Mouse (Mus musculus) forebrain, embryonic 11.5 days (tissue): ENCODE measurements around the gene Cdc25b. TPM values are rescaled to one million over a fixed set of nuclear protein-coding genes. Genes with fewer than 3 reads are reported as not detected.
A peak's percentile ranks its signal among the peaks of the same experiment; 100 is the strongest.

Source experiments
- ATAC-seq: fragments of 200-750 bp; cut with Nextera tagmentation; replicated peaks from 2 replicates; pipeline ENCODE4 v1.8.0; 2017; ENCODE audit warnings: moderate TSS enrichment; ENCODE audit not compliant: low FRiP score
- DNase-seq: peaks from one replicate; pipeline ENCODE4 v3.0.0-alpha.2; 2017; ENCODE audit warnings: low spot score
- H3K27ac ChIP-seq: fragments of 300-500 bp; sonication (generic); 2 replicates; pipeline ENCODE4 v1.5.1; 2014; ENCODE audit warnings: low read depth, low read length
- H3K27me3 ChIP-seq: fragments of 300-500 bp; sonication (generic); 2 replicates; pipeline ENCODE4 v1.6.1; 2014; ENCODE audit warnings: mild to moderate bottlenecking, low read length, mixed read lengths; ENCODE audit not compliant: control insufficient read depth, insufficient read depth
- H3K36me3 ChIP-seq: fragments of 300-500 bp; sonication (generic); 2 replicates; pipeline ENCODE4 v1.6.1; 2014; ENCODE audit warnings: mild to moderate bottlenecking, low read length, moderate library complexity, mixed read lengths; ENCODE audit not compliant: control insufficient read depth, insufficient read depth
- H3K4me1 ChIP-seq: fragments of 300-500 bp; sonication (generic); replicated peaks from 2 replicates; pipeline ENCODE4 v1.6.1; 2014; ENCODE audit warnings: low read length, mixed read lengths; ENCODE audit not compliant: control insufficient read depth, insufficient read depth
- H3K4me2 ChIP-seq: fragments of 300-500 bp; sonication (generic); 2 replicates; pipeline ENCODE4 v1.6.1; 2014; ENCODE audit warnings: low read depth, mild to moderate bottlenecking, low read length, moderate library complexity, mixed read lengths; ENCODE audit not compliant: severe bottlenecking
- H3K4me3 ChIP-seq: fragments of 300-500 bp; sonication (generic); 2 replicates; pipeline ENCODE4 v1.5.1; 2014; ENCODE audit warnings: low read depth, low read length
- H3K9ac ChIP-seq: fragments of 300-500 bp; sonication (generic); 2 replicates; pipeline ENCODE4 v1.6.1; 2014; ENCODE audit warnings: low read length
- H3K9me3 ChIP-seq: fragments of 300-500 bp; sonication (generic); 2 replicates; pipeline ENCODE4 v1.6.1; 2016; ENCODE audit warnings: low read length, mixed read lengths; ENCODE audit not compliant: control insufficient read depth
- WGBS: fragments of 180-500 bp; shearing (Covaris S2); extraction: QIAGEN DNeasy Blood & Tissue Kit; methylation state at CpG from one replicate; pipeline ENCODE4 v1.1.7; 2014; 5-methylcytosine and 5-hydroxymethylcytosine counted together
- polyA plus RNA-seq: library from polyadenylated mRNA; unstranded; fragments of >200 nt; fragmentation: Nextera tagmentation; extraction: Ambion mirVana; gene quantifications from 2 replicates; pipeline ENCODE4 v1.2.1, GENCODE M21; 2014

Gene Cdc25b
- polyA plus RNA-seq, 1 experiment from 2014 or later: 92.2 TPM

GRCm38 (mm10) chr2:131168914-131169313 lies 17.8 kb upstream of the Cdc25b start:
- Histone ChIP-seq H3K4me3 (no peak overlapping the region), H3K36me3 (no peaks in the 10 kb centered on the region; the same call in 1 of the 2 replicates), H3K9ac (no peak overlapping the region), H3K4me2 (no peak overlapping the region), H3K27ac (no peak overlapping the region), H3K27me3 (peaks cover 25% of the 10 kb centered on the region), H3K4me1 (peaks cover 4% of the 10 kb centered on the region; the same call in 1 of the 2 replicates), H3K9me3 (no peaks in the 10 kb centered on the region)
- WGBS: 48% methylated on average over 1 of the region's 1 CpGs
- ATAC-seq (no peak), DNase-seq (no peak)

- Histone ChIP-seq H3K36me3 (no peaks in the 10 kb centered on the region; the same call in 1 of the 2 replicates), H3K4me2 (no peak overlapping the region), H3K9ac (0 out of 2 replicates have a peak overlapping the region, but pooled peaks have one; percentile 10), H3K27ac (no peak overlapping the region), H3K4me1 (peaks cover 4% of the 10 kb centered on the region; the same call in 1 of the 2 replicates), H3K4me3 (no peak overlapping the region), H3K9me3 (no peaks in the 10 kb centered on the region), H3K27me3 (peaks cover 25% of the 10 kb centered on the region)
- no peak for ATAC-seq
- WGBS: 11% methylated on average over 9 of the region's 9 CpGs
- no peak for DNase-seq
Measured at GRCm38 (mm10) chr2:131170936-131171335, 15.8 kb upstream of the Cdc25b start.

DNA sequence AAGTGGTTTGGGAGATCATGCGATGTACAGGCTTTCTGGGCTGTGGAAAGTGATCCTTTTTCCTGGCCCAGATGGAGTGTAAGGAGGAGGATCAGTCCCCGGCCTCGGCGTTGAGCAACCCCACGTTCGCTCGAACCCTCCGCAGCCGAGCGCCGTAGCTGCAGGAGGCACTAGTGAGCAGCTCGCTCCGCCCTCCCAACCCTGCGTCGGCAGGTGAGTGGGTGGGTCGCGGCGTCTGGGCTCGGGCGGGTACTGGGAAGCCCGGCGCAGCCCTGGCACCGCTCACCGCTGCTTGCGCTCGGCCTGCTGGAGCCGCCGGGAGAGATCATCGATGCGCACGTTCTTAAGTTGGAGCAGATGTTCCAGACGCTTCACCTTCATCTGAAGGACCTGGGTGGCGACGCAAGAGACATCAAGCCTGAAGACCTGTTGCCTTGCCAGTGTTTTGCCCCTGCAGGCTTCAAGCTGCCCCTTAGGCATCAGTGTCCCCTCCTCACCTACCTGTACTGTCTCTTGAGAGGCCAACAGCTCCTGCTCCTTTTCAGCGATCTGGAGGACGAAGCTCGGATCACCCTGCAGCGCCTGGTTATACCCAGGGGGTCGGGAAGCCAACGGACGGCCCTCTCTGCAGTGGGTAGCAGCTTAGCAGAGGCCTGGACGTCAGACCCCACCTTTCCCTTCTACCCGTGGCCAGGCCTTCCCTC lies 15.2 kb upstream of the Cdc25b start:
- Histone ChIP-seq H3K4me2 (peak overlapping the region; percentile 29; the same call in 1 of the 2 replicates), H3K4me3 (no peak overlapping the region), H3K4me1 (peaks cover 4% of the 10 kb centered on the region), H3K9ac (0 out of 2 replicates have a peak overlapping the region, but pooled peaks have one; percentile 16), H3K27ac (no peak overlapping the region), H3K27me3 (peaks cover 25% of the 10 kb centered on the region), H3K36me3 (no peaks in the 10 kb centered on the region; the same call in 1 of the 2 replicates), H3K9me3 (no peaks in the 10 kb centered on the region)
- WGBS: 4% methylated on average over 43 of the region's 43 CpGs
- ATAC-seq (no peak), DNase-seq (no peak)

- H3K27ac ChIP-seq: no peak overlapping the region
- H3K4me2 ChIP-seq: no peak overlapping the region
- peaks cover 11% of the 10 kb centered on the region for H3K4me1 ChIP-seq
- no peaks in the 10 kb centered on the region for H3K9me3 ChIP-seq
- H3K9ac ChIP-seq: no peak overlapping the region
- 45% methylated on average over 9 of the region's 9 CpGs for WGBS
- no peaks in the 10 kb centered on the region; the same call in 1 of the 2 replicates for H3K36me3 ChIP-seq
- H3K27me3 ChIP-seq: peaks cover 25% of the 10 kb centered on the region
- no peak for DNase-seq
- no peak for ATAC-seq
- no peak overlapping the region for H3K4me3 ChIP-seq
Measured at GRCm38 (mm10) chr2:131172322-131172721, 14.4 kb upstream of the Cdc25b start.

DNA sequence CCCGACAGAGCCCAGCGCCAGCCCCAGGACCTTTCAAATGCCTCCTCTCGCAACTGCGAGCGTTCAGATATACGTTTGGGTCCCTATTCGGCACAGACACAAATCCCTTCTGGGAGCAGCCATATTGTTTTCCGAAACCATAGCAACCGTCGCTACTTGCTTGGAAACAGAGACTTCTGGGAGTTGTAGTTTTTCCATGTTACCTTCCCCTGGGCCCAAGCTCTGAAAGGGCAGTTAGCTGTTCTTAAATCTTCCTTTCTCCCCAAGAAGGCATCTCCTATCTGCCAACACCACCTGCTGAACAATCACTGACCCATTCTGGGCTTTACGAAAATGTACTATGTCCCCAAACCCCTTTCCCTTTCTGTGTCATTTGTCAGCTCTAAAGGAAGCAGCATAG lies 12.0 kb upstream of the Cdc25b start:
- H3K4me2 ChIP-seq: peak overlapping the region; percentile 81
- ATAC-seq (peak; percentile 67), DNase-seq (peak; percentile 69)
- H3K36me3 ChIP-seq: no peaks in the 10 kb centered on the region; the same call in 1 of the 2 replicates
- H3K4me1 ChIP-seq: peaks cover 23% of the 10 kb centered on the region
- peaks cover 25% of the 10 kb centered on the region for H3K27me3 ChIP-seq
- H3K4me3 ChIP-seq: peak overlapping the region; percentile 33
- H3K9me3 ChIP-seq: no peaks in the 10 kb centered on the region
- H3K9ac ChIP-seq: no peak overlapping the region; the same call in 1 of the 2 replicates
- H3K27ac ChIP-seq: no peak overlapping the region
- 5% methylated on average over 11 of the region's 11 CpGs for WGBS

GRCm38 (mm10) chr2:131175286-131175944 lies 11.3 kb upstream of the Cdc25b start:
- 68% methylated on average over 3 of the region's 3 CpGs for WGBS
- H3K9ac ChIP-seq: no peak overlapping the region
- no peak overlapping the region for H3K4me3 ChIP-seq
- no peak overlapping the region for H3K4me2 ChIP-seq
- H3K27me3 ChIP-seq: peaks cover 23% of the 10 kb centered on the region
- no peak overlapping the region; the same call in 1 of the 2 replicates for H3K27ac ChIP-seq
- ATAC-seq: no peak
- no peak for DNase-seq
- no peaks in the 10 kb centered on the region for H3K9me3 ChIP-seq
- H3K4me1 ChIP-seq: peaks cover 23% of the 10 kb centered on the region
- no peaks in the 10 kb centered on the region; the same call in 1 of the 2 replicates for H3K36me3 ChIP-seq

- Histone ChIP-seq H3K4me3 (no peak overlapping the region), H3K4me2 (no peak overlapping the region), H3K27me3 (peaks cover 21% of the 10 kb centered on the region), H3K4me1 (peaks cover 23% of the 10 kb centered on the region), H3K9me3 (no peaks in the 10 kb centered on the region), H3K9ac (no peak overlapping the region), H3K27ac (no peak overlapping the region; the same call in 1 of the 2 replicates), H3K36me3 (no peaks in the 10 kb centered on the region; the same call in 1 of the 2 replicates)
- no peak for ATAC-seq
- no peak for DNase-seq
- 94% methylated on average over 1 of the region's 1 CpGs for WGBS
Measured at GRCm38 (mm10) chr2:131175945-131176309, 10.8 kb upstream of the Cdc25b start.

GRCm38 (mm10) chr2:131176491-131176890 lies 10.3 kb upstream of the Cdc25b start:
- Histone ChIP-seq H3K4me1 (peaks cover 20% of the 10 kb centered on the region), H3K9me3 (no peaks in the 10 kb centered on the region), H3K4me2 (peak overlapping the region; percentile 3; the same call in 1 of the 2 replicates), H3K4me3 (no peak overlapping the region), H3K27ac (no peak overlapping the region), H3K9ac (0 out of 2 replicates have a peak overlapping the region, but pooled peaks have one; percentile 13), H3K27me3 (peaks cover 16% of the 10 kb centered on the region), H3K36me3 (no peaks in the 10 kb centered on the region; the same call in 1 of the 2 replicates)
- DNase-seq (no peak), ATAC-seq (no peak)
- 74% methylated on average over 5 of the region's 5 CpGs for whole genome bisulfite sequencing
